Mouse (Mus musculus): ENCODE results near the gene Nav2. TPM values are rescaled to one million over a fixed set of nuclear protein-coding genes. Genes with fewer than 3 reads are reported as not detected.

Nav2 gene
- polyA plus RNA-seq, 1 experiment = 38.5 TPM

GRCm38 (mm10) chr7:49505024-49505423 is 596.5 kb downstream of the Nav2 start:
- Histone ChIP-seq H3K27ac (ENCODE audit: insufficient read depth, low read length) (no peak overlapping the region), H3K4me1 (ENCODE audit: control insufficient read depth, insufficient read depth, low read length) (peaks cover 8% of the 10 kb centered on the region), H3K4me3 (ENCODE audit: insufficient read depth, low read length) (no peak overlapping the region)
- no peak for TF ChIP-seq POLR2A (IDR thresholded peaks at IDR 0.05; ENCODE audit: extremely low read depth, insufficient read depth, low read length)

DNA sequence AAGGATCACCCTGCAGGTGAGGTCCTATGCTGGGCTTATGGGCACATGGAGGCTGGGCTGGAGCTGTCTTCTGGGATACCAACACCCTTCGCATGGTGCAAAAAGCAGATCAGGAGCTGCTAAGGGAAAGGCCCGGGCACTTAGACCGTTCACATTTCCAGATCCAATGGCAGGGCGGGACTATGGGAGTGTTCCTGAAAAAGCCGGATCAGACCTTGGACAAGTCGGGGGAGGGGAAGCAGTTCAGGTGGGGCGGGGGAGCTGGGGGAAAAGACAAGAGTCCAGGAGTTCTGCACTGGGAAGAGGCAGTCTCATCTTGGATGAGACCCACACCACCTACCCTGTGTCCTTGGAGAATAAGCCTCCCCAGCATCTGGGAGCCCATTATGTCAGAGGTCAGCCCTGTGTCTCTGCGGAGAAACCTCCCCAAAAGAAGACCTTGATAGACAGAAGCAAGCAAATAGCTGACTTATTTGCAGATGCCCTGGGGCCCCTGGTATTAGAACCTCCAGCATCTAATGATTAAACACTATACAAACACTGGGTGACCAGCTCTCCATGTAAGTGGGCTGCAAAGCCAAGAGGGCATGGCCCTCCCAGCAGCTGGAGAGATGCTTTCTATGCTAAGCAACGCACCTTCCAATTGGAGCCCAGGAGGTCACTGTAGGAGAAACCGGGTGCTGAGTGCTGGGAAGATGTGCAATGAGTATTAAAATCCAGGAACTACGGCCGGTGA is 597.7 kb downstream of the Nav2 start:
- peaks cover 8% of the 10 kb centered on the region for H3K4me1 ChIP-seq (ENCODE audit: control insufficient read depth, insufficient read depth, low read length)
- no peak overlapping the region for H3K27ac ChIP-seq (ENCODE audit: insufficient read depth, low read length)
- no peak overlapping the region for H3K4me3 ChIP-seq (ENCODE audit: insufficient read depth, low read length)
- TF ChIP-seq CTCF (IDR thresholded peaks at IDR 0.05; ENCODE audit: extremely low read depth, insufficient read depth, low read length) (no peak), POLR2A (IDR thresholded peaks at IDR 0.05; ENCODE audit: extremely low read depth, insufficient read depth, low read length) (no peak)

DNA sequence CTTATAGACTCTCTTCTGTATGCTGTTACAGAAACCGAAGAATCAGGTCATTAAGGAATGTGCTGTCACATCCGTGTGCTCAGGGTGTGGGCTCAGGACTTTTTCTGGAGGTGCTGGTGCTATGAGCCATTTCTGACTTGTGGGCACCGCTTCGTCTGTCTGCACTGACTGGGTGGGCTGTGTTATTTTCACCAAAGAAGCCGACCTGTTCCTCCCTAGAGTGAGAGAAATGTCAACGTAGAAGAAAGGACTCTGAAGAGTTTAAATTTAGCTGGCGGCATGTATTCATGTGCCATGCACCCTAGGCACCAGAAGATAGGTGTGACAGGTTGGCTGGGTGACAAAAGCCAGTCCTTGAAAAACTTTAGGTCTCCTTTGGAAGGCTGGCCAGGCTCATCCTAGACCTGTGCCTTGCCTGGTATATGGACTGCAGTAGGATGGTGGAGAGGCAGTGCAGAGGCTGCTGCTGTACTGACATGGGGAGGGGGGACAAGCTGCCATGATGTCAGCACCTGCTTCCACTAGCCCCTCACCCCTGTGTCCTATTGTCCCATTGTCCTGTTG is 599.5 kb downstream of the Nav2 start:
- Histone ChIP-seq H3K4me3 (ENCODE audit: insufficient read depth, low read length) (no peak overlapping the region), H3K4me1 (ENCODE audit: control insufficient read depth, insufficient read depth, low read length) (peaks cover 8% of the 10 kb centered on the region), H3K27ac (ENCODE audit: insufficient read depth, low read length) (no peak overlapping the region)
- TF ChIP-seq POLR2A (IDR thresholded peaks at IDR 0.05; ENCODE audit: extremely low read depth, insufficient read depth, low read length) (no peak), CTCF (IDR thresholded peaks at IDR 0.05; ENCODE audit: extremely low read depth, insufficient read depth, low read length) (no peak)

DNA sequence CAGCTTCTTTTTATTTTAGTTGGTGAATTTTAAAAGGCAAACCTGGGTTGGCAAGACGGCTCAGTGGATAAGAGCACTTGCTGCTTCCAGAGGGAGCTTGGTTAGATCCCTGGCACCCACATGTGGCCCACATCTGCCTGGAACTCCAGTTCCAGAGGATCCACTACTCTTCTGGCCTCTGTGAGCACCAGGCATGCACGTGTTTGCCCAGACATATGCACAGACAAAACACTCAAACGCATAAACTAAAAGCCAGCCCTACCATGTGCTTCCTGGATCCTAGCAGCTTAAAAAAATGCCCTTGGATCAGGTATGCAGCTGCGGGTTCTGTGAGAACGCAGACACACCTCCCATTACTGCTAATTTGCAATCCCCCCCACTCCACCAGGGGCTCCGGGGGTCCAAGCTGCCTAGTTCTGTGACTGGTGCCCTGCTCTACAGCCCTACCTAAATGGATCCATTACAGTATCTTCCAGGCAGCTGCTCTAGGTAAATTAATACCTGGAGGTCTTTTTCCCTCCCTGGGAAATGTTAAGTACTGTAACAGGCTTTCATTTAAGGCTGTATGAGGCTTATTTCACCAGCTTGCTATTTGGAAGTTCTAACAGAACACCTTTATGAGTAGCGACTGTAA is 603.4 kb downstream of the Nav2 start:
- peaks cover 8% of the 10 kb centered on the region for H3K4me1 ChIP-seq (ENCODE audit: control insufficient read depth, insufficient read depth, low read length)
- H3K4me3 ChIP-seq (ENCODE audit: insufficient read depth, low read length) = no peak overlapping the region
- H3K27ac ChIP-seq (ENCODE audit: insufficient read depth, low read length) = no peak overlapping the region
- TF ChIP-seq CTCF (IDR thresholded peaks at IDR 0.05; ENCODE audit: extremely low read depth, insufficient read depth, low read length) (no peak), POLR2A (IDR thresholded peaks at IDR 0.05; ENCODE audit: extremely low read depth, insufficient read depth, low read length) (no peak)

DNA sequence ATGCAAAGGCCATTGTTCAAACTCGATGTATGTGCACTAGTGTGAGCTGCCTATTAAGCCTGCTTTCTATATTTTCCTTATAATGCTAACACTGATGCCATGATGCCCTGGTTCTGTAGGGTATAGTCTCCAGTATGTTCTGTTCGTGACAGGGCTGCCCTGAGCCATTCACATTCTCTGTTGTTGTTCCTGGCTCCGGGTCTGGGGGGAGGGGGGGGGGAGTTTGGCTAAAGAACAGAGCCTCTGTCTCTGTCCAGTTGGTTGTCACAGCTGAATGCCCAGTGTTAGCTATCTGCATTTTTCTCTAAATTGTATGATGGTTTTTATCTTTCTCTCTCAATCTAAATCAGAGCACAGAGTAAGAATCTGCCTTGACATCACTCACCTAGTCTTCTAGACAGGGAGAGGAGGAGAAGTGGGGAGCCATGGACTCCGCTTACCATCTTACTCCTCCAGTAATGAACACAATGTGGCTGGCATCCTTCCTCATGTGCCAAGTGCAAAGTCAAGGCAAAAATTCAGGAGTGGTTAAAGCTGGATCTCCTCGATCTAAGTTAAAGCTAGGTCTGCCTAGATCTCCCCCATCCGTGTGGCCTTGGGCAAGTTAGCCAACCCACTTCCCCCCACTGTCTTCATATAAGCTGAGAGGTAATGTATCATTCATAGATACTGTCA is 605.4 kb downstream of the Nav2 start:
- Histone ChIP-seq H3K27ac (ENCODE audit: insufficient read depth, low read length) (peak overlapping the region; percentile 51), H3K4me1 (ENCODE audit: control insufficient read depth, insufficient read depth, low read length) (peaks cover under 1% of the 10 kb centered on the region; the same call in 1 of the 2 replicates), H3K4me3 (ENCODE audit: insufficient read depth, low read length) (no peak overlapping the region)
- no peak for TF ChIP-seq POLR2A (IDR thresholded peaks at IDR 0.05; ENCODE audit: extremely low read depth, insufficient read depth, low read length)
- no peak for TF ChIP-seq CTCF (IDR thresholded peaks at IDR 0.05; ENCODE audit: extremely low read depth, insufficient read depth, low read length)

- Histone ChIP-seq H3K4me1 (ENCODE audit: control insufficient read depth, insufficient read depth, low read length) (no peaks in the 10 kb centered on the region), H3K27ac (ENCODE audit: insufficient read depth, low read length) (0 out of 2 replicates have a peak overlapping the region, but pooled peaks have one; percentile 51), H3K4me3 (ENCODE audit: insufficient read depth, low read length) (no peak overlapping the region)
- TF ChIP-seq CTCF (IDR thresholded peaks at IDR 0.05; ENCODE audit: extremely low read depth, insufficient read depth, low read length) (no peak), POLR2A (IDR thresholded peaks at IDR 0.05; ENCODE audit: extremely low read depth, insufficient read depth, low read length) (no peak)
Observed at GRCm38 (mm10) chr7:49515012-49515411, 606.5 kb downstream of the Nav2 start.

DNA sequence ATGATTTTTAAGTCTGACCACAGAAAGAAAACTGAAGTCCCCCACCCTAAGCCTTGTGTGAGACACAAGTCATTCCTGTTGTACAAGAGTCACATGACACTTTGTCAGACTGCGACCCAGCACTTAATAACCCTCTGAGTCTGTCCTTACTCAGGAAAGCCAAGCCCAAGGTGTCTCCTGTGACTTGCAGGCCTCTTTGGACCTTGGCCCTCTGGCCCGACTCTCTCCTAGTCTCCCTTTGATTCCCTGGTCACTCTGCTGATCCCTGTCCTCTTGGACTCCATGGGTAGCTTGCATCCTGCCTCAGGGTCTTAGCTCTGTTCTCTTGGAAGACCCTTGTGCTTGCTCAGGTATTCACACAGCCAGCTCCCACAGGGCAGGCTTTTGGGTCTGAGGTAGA is 612.0 kb downstream of the Nav2 start:
- H3K27ac ChIP-seq (ENCODE audit: insufficient read depth, low read length) = no peak overlapping the region
- H3K4me3 ChIP-seq (ENCODE audit: insufficient read depth, low read length) = no peak overlapping the region

GRCm38 (mm10) chr7:49521349-49521748 is 612.8 kb downstream of the Nav2 start:
- Histone ChIP-seq H3K4me3 (ENCODE audit: insufficient read depth, low read length) (no peak overlapping the region), H3K27ac (ENCODE audit: insufficient read depth, low read length) (no peak overlapping the region), H3K4me1 (ENCODE audit: control insufficient read depth, insufficient read depth, low read length) (peaks cover 10% of the 10 kb centered on the region)
- no peak for TF ChIP-seq POLR2A (IDR thresholded peaks at IDR 0.05; ENCODE audit: extremely low read depth, insufficient read depth, low read length)

More for the DNA sequence above, 612.0 kb downstream of the Nav2 start:
- peaks cover 10% of the 10 kb centered on the region for H3K4me1 ChIP-seq (ENCODE audit: control insufficient read depth, insufficient read depth, low read length)
- no peak for TF ChIP-seq CTCF (IDR thresholded peaks at IDR 0.05; ENCODE audit: extremely low read depth, insufficient read depth, low read length)

DNA sequence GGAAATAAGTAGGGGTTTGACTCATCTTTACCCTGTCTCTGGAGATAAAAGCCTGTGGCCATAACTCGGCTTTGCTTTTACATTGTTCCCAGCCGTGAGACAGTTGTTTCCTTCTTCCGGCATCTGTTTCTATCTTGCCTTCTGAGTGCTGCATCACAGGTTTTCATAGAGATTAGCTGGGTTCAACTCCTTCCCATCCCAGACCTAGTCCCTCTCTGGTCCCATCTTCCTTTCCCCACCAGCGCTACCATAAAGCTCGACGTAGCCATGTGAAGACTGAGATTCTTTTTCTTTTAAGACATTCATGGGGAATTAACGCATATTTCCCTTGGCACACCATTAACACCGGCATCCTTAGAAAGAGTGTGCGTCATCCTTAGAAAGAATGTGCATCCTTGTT is 613.5 kb downstream of the Nav2 start:
- Histone ChIP-seq H3K4me1 (ENCODE audit: control insufficient read depth, insufficient read depth, low read length) (peaks cover 10% of the 10 kb centered on the region), H3K27ac (ENCODE audit: insufficient read depth, low read length) (no peak overlapping the region), H3K4me3 (ENCODE audit: insufficient read depth, low read length) (no peak overlapping the region)
- no peak for TF ChIP-seq POLR2A (IDR thresholded peaks at IDR 0.05; ENCODE audit: extremely low read depth, insufficient read depth, low read length)
- TF ChIP-seq CTCF (IDR thresholded peaks at IDR 0.05; ENCODE audit: extremely low read depth, insufficient read depth, low read length) = no peak

Measured in cortical plate, adult 2 months (tissue).